Mouse (Mus musculus) intestine, embryonic 16.5 days (tissue): Measurements from ENCODE around the gene Ak5. TPM values are rescaled to one million over a fixed set of nuclear protein-coding genes. Genes with fewer than 3 reads are reported as not detected.

Experiments used
- ATAC-seq: fragments of 200-750 bp; cut with Nextera tagmentation; 2 replicates; pipeline ENCODE4 v1.8.0; 2017; ENCODE audit warnings: moderate TSS enrichment, moderate library complexity
- H3K27ac ChIP-seq: fragments of 300-500 bp; sonication (generic); 2 replicates; pipeline ENCODE4 v1.5.1; 2014; ENCODE audit warnings: mild to moderate bottlenecking, low read length
- H3K27me3 ChIP-seq: fragments of 300-500 bp; sonication (generic); replicated peaks from 2 replicates; pipeline ENCODE4 v1.6.1; 2014; ENCODE audit warnings: low read length, control low read depth, mixed read lengths; ENCODE audit not compliant: control insufficient read depth, insufficient read depth
- H3K36me3 ChIP-seq: fragments of 300-500 bp; sonication (generic); 2 replicates; pipeline ENCODE4 v1.6.1; 2014; ENCODE audit warnings: low read length, control low read depth; ENCODE audit not compliant: control insufficient read depth, insufficient read depth
- H3K4me1 ChIP-seq: fragments of 300-500 bp; sonication (generic); 2 replicates; pipeline ENCODE4 v1.6.1; 2014; ENCODE audit warnings: low read length, control low read depth, mixed read lengths; ENCODE audit not compliant: control insufficient read depth, insufficient read depth
- H3K4me2 ChIP-seq: fragments of 300-500 bp; sonication (generic); 2 replicates; pipeline ENCODE4 v1.6.1; 2014; ENCODE audit warnings: low read depth, low read length, control low read depth
- H3K4me3 ChIP-seq: fragments of 300-500 bp; sonication (generic); 2 replicates; pipeline ENCODE4 v1.5.1; 2014; ENCODE audit warnings: mild to moderate bottlenecking, low read length
- H3K9ac ChIP-seq: fragments of 300-500 bp; sonication (generic); 2 replicates; pipeline ENCODE4 v1.6.1; 2014; ENCODE audit warnings: low read depth, low read length
- H3K9me3 ChIP-seq: fragments of 300-500 bp; sonication (generic); 2 replicates; pipeline ENCODE4 v1.6.1; 2016; ENCODE audit warnings: low read length, control low read depth; ENCODE audit not compliant: control insufficient read depth
- WGBS: fragments of 180-500 bp; shearing (Covaris S2); extraction: QIAGEN DNeasy Blood & Tissue Kit; methylation state at CpG from one replicate; pipeline ENCODE4 v1.1.7; 2014; 5-methylcytosine and 5-hydroxymethylcytosine counted together
- polyA plus RNA-seq: library from polyadenylated mRNA; unstranded; fragments of >200 nt; fragmentation: Nextera tagmentation; extraction: Ambion mirVana; gene quantifications from 2 replicates; pipeline ENCODE4 v1.2.1, GENCODE M21; 2015

Ak5 gene
- polyA plus RNA-seq, 1 experiment from 2014 or later: 0.99 TPM

GRCm38 (mm10) chr3:152428925-152429324 lies 239.2 kb downstream of the Ak5 start:
- no peak overlapping the region for H3K27ac ChIP-seq
- no peak overlapping the region for H3K9ac ChIP-seq
- peaks cover 5% of the 10 kb centered on the region for H3K36me3 ChIP-seq
- H3K4me1 ChIP-seq: no peaks in the 10 kb centered on the region
- 89% methylated on average over 8 of the region's 8 CpGs for WGBS
- H3K4me2 ChIP-seq: no peak overlapping the region
- no peaks in the 10 kb centered on the region for H3K27me3 ChIP-seq
- no peak for ATAC-seq
- H3K4me3 ChIP-seq: no peak overlapping the region
- no peaks in the 10 kb centered on the region for H3K9me3 ChIP-seq

Other genes starting within 250 kb of the Ak5 start
- 32.8 and 35.9 TPM in 2 replicates for gene Pigk, start 45.7 kb upstream of the Ak5 start, polyA plus RNA-seq